10 mouse cellular contexts compared by ENCODE assay signal in the genomic region with DNA sequence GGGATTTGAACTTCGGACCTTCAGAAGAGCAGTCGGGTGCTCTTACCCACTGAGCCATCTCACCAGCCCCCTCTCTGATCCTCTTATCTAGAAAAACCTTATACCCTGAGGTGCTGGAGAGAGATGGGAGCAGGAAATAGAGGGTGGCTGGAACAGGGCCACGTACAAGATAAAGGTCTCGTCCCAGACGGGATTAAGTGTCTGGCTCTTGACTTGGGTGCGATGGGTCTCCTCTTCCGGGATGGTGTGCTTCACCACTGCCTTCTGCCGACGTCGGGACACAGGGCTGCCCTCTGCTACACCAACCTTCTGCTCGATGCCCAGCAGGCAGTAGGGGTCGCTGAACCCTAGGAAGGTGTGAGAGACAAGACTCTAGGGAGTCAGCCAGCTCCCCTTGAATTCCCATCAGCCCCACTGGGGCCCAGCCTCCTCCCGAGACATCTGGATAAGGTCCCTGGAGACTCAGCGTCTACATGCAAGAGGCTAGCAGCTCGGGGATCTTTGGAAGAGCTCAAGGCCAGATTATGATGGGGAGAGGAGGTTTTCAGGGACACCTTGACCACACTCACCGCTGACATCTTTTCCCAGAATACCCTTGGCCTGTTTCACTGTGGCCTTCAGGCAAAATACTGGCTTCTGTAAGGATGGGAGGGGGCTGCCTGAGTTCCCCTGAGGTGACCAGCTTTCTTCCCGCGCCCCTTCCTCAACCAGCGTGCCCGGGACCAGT. TPM values are rescaled to one million over a fixed set of nuclear protein-coding genes. Genes with fewer than 3 reads are reported as not detected.
A peak's percentile ranks its signal among the peaks of the same experiment; 100 is the strongest.
DNase-seq lines count a peak whose midpoint lies in the region; ATAC-seq and TF ChIP-seq lines count a peak whose summit lies in the region.
"Had no signal": no experiment of that assay in that cellular context is flagged by ENCODE, and none has a peak within 500 bp of the region (broad histone marks: within the 10 kb centered on the region; RNA-seq: fewer than 3 reads in every experiment).

No protein-coding gene starts in this region.

- H3K4me2 ChIP-seq in hindbrain, embryonic 12.5 days (replicated peaks), result no peak overlapping the region
- peak overlapping the region; percentile 97 for H3K4me2 ChIP-seq in liver, embryonic 12.5 days

- peaks cover 70% of the 10 kb centered on the region for H3K4me1 ChIP-seq in hindbrain, embryonic 10.5 days (replicated peaks)
- H3K4me1 ChIP-seq in hindbrain, embryonic 12.5 days, result peaks cover 19% of the 10 kb centered on the region
- peaks cover 51% of the 10 kb centered on the region for H3K4me1 ChIP-seq in E14TG2a.4 (replicated peaks; ENCODE audit: low read depth, low read length)
- H3K4me1 ChIP-seq in liver, embryonic 12.5 days, result peaks cover 74% of the 10 kb centered on the region

- no peaks in the 10 kb centered on the region for H3K9me3 ChIP-seq in hindbrain, embryonic 10.5 days
- no peaks in the 10 kb centered on the region for H3K9me3 ChIP-seq in hindbrain, embryonic 12.5 days (replicated peaks)
- H3K9me3 ChIP-seq in E14TG2a.4 (ENCODE audit: low read length), result no peaks in the 10 kb centered on the region
- H3K9me3 ChIP-seq in liver, embryonic 12.5 days (replicated peaks), result no peaks in the 10 kb centered on the region
- H3K9me3 ChIP-seq: heart, embryonic 15.5 days had no signal

- H3K27ac ChIP-seq in hindbrain, embryonic 10.5 days, result peak overlapping the region; percentile 88
- no peak overlapping the region for H3K27ac ChIP-seq in hindbrain, embryonic 12.5 days
- H3K27ac ChIP-seq in liver, embryonic 12.5 days, result peak overlapping the region; percentile 99

- peak overlapping the region; percentile 49; the same call in 1 of the 2 replicates for H3K4me3 ChIP-seq in hindbrain, embryonic 10.5 days
- no peak overlapping the region for H3K4me3 ChIP-seq in hindbrain, embryonic 12.5 days
- H3K4me3 ChIP-seq in E14TG2a.4 (replicated peaks; ENCODE audit: low read length), result peak overlapping the region; percentile 76
- peak overlapping the region; percentile 73 for H3K4me3 ChIP-seq in liver, embryonic 12.5 days

- no peaks in the 10 kb centered on the region; the same call in 1 of the 2 replicates for H3K27me3 ChIP-seq in hindbrain, embryonic 10.5 days (ENCODE audit: insufficient read depth, poor library complexity, severe bottlenecking)
- no peaks in the 10 kb centered on the region for H3K27me3 ChIP-seq in hindbrain, embryonic 12.5 days
- no peaks in the 10 kb centered on the region for H3K27me3 ChIP-seq in E14TG2a.4 (ENCODE audit: insufficient read depth, low read length)
- H3K27me3 ChIP-seq in liver, embryonic 12.5 days (replicated peaks), result no peaks in the 10 kb centered on the region
- H3K27me3 ChIP-seq: heart, embryonic 15.5 days had no signal

- WGBS in hindbrain, embryonic 10.5 days, result 56% methylated on average over 20 of the region's 20 CpGs
- WGBS in hindbrain, embryonic 12.5 days, result 57% methylated on average over 20 of the region's 20 CpGs
- 23% methylated on average over 20 of the region's 20 CpGs for WGBS in liver, embryonic 12.5 days (ENCODE audit: insufficient replicate concordance)

- no peak overlapping the region for H3K9ac ChIP-seq in hindbrain, embryonic 12.5 days
- H3K9ac ChIP-seq in liver, embryonic 12.5 days, result peak overlapping the region; percentile 93

- TF ChIP-seq CTCF in E14TG2a.4 (conservative IDR thresholded peaks at IDR 0.05; ENCODE audit: low read length), result no peak

- no peak for ATAC-seq in hindbrain, embryonic 12.5 days (ENCODE audit: low FRiP score)
- ATAC-seq in liver, embryonic 12.5 days, result 0 out of 2 replicates have a peak, but pooled peaks have one; percentile 2
- no peak for ATAC-seq in granulocyte monocyte progenitor cell, adult 5-6 weeks (replicated peaks; ENCODE audit: poor library complexity, severe bottlenecking)
- ATAC-seq: intestine, postnatal 0 days had no signal

- H3K36me3 ChIP-seq in hindbrain, embryonic 10.5 days, result peaks cover 22% of the 10 kb centered on the region
- H3K36me3 ChIP-seq in hindbrain, embryonic 12.5 days, result peaks cover 18% of the 10 kb centered on the region
- H3K36me3 ChIP-seq in E14TG2a.4 (ENCODE audit: insufficient read depth, low read length), result peaks cover 21% of the 10 kb centered on the region
- H3K36me3 ChIP-seq in liver, embryonic 12.5 days, result peaks cover 51% of the 10 kb centered on the region

- DNase-seq in hindbrain, embryonic 10.5 days (ENCODE audit: low spot score), result no peak
- DNase-seq in 416B (ENCODE audit: low read depth), result peak; percentile 40
- DNase-seq in urinary bladder, postnatal 4 days (ENCODE audit: low spot score in 2 of 2), result no peak
- DNase-seq: lung, adult 18-20 months had no signal

RNA-seq across cellular contexts. Expression of gene Unc13d, which starts 2.1 kb away (rescaled TPM):
- polyA plus RNA-seq in hindbrain, embryonic 10.5 days (2016; fragmentation: Nextera tagmentation; extraction: Ambion mirVana), result 3.1 and 4.5 TPM in 2 replicates
- polyA plus RNA-seq in hindbrain, embryonic 12.5 days (2016; fragmentation: Nextera tagmentation; extraction: Ambion mirVana), result 1.6 and 1.7 TPM in 2 replicates
- 48.9 and 50.1 TPM in 2 replicates for polyA plus RNA-seq in liver, embryonic 12.5 days (2016; fragmentation: Nextera tagmentation; extraction: Ambion mirVana)
- total RNA-seq in granulocyte monocyte progenitor cell, adult 5-6 weeks (2014; fragmentation: Nextera tagmentation), result 19.1 and 26.7 TPM in 2 replicates
- total RNA-seq in granulocyte monocyte progenitor cell, adult 5-6 weeks (2017), result 18.2 and 21.1 TPM in 2 replicates

RNA-seq across cellular contexts. Expression of gene Wbp2, which starts 11.1 kb away (rescaled TPM):
- polyA plus RNA-seq in hindbrain, embryonic 10.5 days (2016; fragmentation: Nextera tagmentation; extraction: Ambion mirVana), result 98.1 and 128 TPM in 2 replicates
- 90.7 and 97.7 TPM in 2 replicates for polyA plus RNA-seq in hindbrain, embryonic 12.5 days (2016; fragmentation: Nextera tagmentation; extraction: Ambion mirVana)
- polyA plus RNA-seq in liver, embryonic 12.5 days (2016; fragmentation: Nextera tagmentation; extraction: Ambion mirVana), result 76.4 and 77.8 TPM in 2 replicates
- 83.3 and 96.6 TPM in 2 replicates for total RNA-seq in granulocyte monocyte progenitor cell, adult 5-6 weeks (2014; fragmentation: Nextera tagmentation)
- 13.6 and 17.3 TPM in 2 replicates for total RNA-seq in granulocyte monocyte progenitor cell, adult 5-6 weeks (2017)

RNA-seq across cellular contexts. Expression of gene Unk, which starts 45.6 kb away (rescaled TPM):
- polyA plus RNA-seq in hindbrain, embryonic 10.5 days (2016; fragmentation: Nextera tagmentation; extraction: Ambion mirVana), result 47.7 and 51.3 TPM in 2 replicates
- polyA plus RNA-seq in hindbrain, embryonic 12.5 days (2016; fragmentation: Nextera tagmentation; extraction: Ambion mirVana), result 48.8 and 49.1 TPM in 2 replicates
- polyA plus RNA-seq in liver, embryonic 12.5 days (2016; fragmentation: Nextera tagmentation; extraction: Ambion mirVana), result 18.7 and 20.2 TPM in 2 replicates
- total RNA-seq in granulocyte monocyte progenitor cell, adult 5-6 weeks (2014; fragmentation: Nextera tagmentation), result 25.4 and 40.0 TPM in 2 replicates
- total RNA-seq in granulocyte monocyte progenitor cell, adult 5-6 weeks (2017), result 15.2 and 19.9 TPM in 2 replicates

RNA-seq across cellular contexts. Expression of gene H3f3b, which starts 47.9 kb away (rescaled TPM):
- polyA plus RNA-seq in hindbrain, embryonic 10.5 days (2016; fragmentation: Nextera tagmentation; extraction: Ambion mirVana), result 1,623 and 1,834 TPM in 2 replicates
- 2,216 and 2,474 TPM in 2 replicates for polyA plus RNA-seq in hindbrain, embryonic 12.5 days (2016; fragmentation: Nextera tagmentation; extraction: Ambion mirVana)
- 816 and 835 TPM in 2 replicates for polyA plus RNA-seq in liver, embryonic 12.5 days (2016; fragmentation: Nextera tagmentation; extraction: Ambion mirVana)
- 447 and 460 TPM in 2 replicates for total RNA-seq in granulocyte monocyte progenitor cell, adult 5-6 weeks (2014; fragmentation: Nextera tagmentation)
- 931 and 1,017 TPM in 2 replicates for total RNA-seq in granulocyte monocyte progenitor cell, adult 5-6 weeks (2017)

RNA-seq across cellular contexts. Expression of gene Trim47, which starts 51.3 kb away (rescaled TPM):
- polyA plus RNA-seq in hindbrain, embryonic 10.5 days (2016; fragmentation: Nextera tagmentation; extraction: Ambion mirVana), result 3.1 and 4.3 TPM in 2 replicates
- polyA plus RNA-seq in hindbrain, embryonic 12.5 days (2016; fragmentation: Nextera tagmentation; extraction: Ambion mirVana), result 4.4 and 5.3 TPM in 2 replicates
- 6.2 TPM in 2 replicates for polyA plus RNA-seq in liver, embryonic 12.5 days (2016; fragmentation: Nextera tagmentation; extraction: Ambion mirVana)
- total RNA-seq in granulocyte monocyte progenitor cell, adult 5-6 weeks (2014; fragmentation: Nextera tagmentation), result 1.9 TPM in 1 of 2 replicates, not detected in the other
- total RNA-seq in granulocyte monocyte progenitor cell, adult 5-6 weeks (2017), result 3.1 TPM in 1 of 2 replicates, not detected in the other
